Mouse (Mus musculus) spleen, adult 2 months (tissue): ENCODE results near the gene Gm8127.
"Not testable (repeated sequence)": the region's sequence is repeated elsewhere in the genome, so short reads cannot be mapped to it uniquely, and the experiment has no call there.

Experiments
- CTCF ChIP-seq: fragments of 200-500 bp; IDR thresholded peaks from 2 replicates; pipeline ENCODE4 v1.5.1; 2011; ENCODE audit warnings: mild to moderate bottlenecking, inconsistent platforms; ENCODE audit not compliant: insufficient read depth, insufficient read length, insufficient replicate concordance; ENCODE audit errors: extremely low read depth
- POLR2A ChIP-seq: fragments of 200-500 bp; IDR thresholded peaks from 2 replicates; pipeline ENCODE4 v1.6.1; 2011; ENCODE audit warnings: low read depth, low read length, inconsistent platforms

DNA sequence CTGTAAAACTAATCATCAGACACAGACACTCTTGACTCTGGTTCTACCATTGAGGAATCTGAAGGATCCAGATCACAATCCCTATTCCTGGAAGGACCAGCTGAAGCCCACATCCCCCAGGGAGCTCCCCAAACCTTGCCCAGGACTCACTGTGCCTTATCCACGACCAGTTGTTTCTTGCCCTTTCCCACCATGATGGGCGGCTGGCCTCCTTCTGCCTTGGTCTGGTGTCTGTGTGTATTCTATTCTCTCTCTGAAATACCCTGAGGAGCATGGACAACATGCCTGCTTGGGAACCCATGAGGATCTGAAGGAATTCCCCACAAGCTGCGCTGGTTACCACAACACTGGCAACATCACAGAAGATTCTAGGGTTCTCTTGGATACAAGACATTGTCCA is at the start of gene Gm8127:
- not testable (repeated sequence) for TF ChIP-seq CTCF, POLR2A
